Mouse (Mus musculus) gastrocnemius, postnatal 4 days (tissue): Measurements from ENCODE around the gene Ckb. TPM values are rescaled to one million over a fixed set of nuclear protein-coding genes. Genes with fewer than 3 reads are reported as not detected.
"Not testable (repeated sequence)": the region's sequence is repeated elsewhere in the genome, so short reads cannot be mapped to it uniquely, and the experiment has no call there.

ENCODE experiments used
- DNase-seq, 2 experiments: peaks; one replicate each; pipeline ENCODE4 v3.0.0; 2021 to 2022; ENCODE audit warnings: low spot score in 2 of 2, mixed read lengths in 2 of 2
- long read RNA-seq, 2 experiments: library from polyadenylated mRNA; stranded (forward); transcript quantifications; one replicate each; pipeline ENCODE4 v2.0.0; 2021
- total RNA-seq, 2 experiments: library from RNA; stranded (reverse); gene quantifications; 2 replicates each; pipeline ENCODE4 v1.2.3; 2021

The Ckb gene
- 10 to 100 TPM; 48.6 to 61.8 TPM for total RNA-seq
- long read RNA-seq, experiment 1, transcript Ckb-201 (8 exons, 1,472 nt) = major isoform, 76 of 88 reads
- long read RNA-seq, experiment 1, partial matches to known transcripts = 4 of 88 reads
- long read RNA-seq, experiment 1, other reads (novel, unspliced or antisense) = 5 of 88 reads
- long read RNA-seq, experiment 2, transcript Ckb-201 (8 exons, 1,472 nt) = major isoform, 107 of 128 reads
- long read RNA-seq, experiment 2, partial matches to known transcripts = 6 of 128 reads
- long read RNA-seq, experiment 2, other reads (novel, unspliced or antisense) = 14 of 128 reads

DNA sequence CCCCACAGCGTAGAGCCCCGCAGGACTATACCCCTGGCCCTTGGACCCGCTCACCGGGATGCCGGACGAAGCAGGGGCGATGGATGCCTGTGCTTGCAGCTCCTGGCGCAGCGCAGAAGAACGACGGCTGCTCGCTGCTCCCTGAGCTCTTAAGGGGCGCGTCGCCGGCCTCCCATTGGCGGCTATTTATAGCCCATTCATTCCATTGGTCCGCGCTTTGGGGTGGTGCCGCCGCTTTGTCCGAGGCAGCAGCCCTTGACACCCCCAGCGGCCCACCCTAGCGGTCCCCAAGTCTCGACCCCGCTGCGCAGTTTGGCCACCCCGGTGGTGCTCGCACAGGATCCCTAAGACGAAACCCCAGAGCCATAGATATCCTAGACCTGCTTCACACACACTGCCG, at the start of gene Ckb:
TSS of gene Ckb (minus strand) at position 163 of the 400 bp plus-strand sequence.
- peak in 1 of 2 experiments; percentile 79 for DNase-seq

GRCm38 (mm10) chr12:111720222-111720621, 48.1 kb upstream of the Ckb start:
- no peak for DNase-seq

DNA sequence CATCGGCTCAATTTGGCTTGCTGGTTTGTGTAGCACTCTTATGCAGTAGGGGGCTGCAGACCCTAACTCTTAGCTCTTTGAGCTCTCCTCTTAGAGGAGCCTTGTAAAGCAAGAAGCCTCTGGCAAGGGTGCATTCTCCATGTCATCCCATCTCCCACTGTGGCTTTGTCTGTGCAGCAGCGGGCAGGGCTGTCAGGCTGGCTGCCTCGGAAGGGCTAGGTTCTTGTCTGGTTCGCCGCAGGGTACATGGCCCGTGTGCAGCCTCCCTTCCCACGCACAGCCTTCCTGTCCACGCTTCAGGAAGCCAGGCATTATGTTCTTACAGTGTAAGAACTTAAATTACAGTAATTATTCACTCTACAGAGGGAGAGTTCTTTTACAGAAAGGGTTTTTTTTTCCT, 46.5 kb upstream of the Ckb start:
- no peak for DNase-seq

- DNase-seq = no peak
Observed at GRCm38 (mm10) chr12:111716505-111716904, 44.4 kb upstream of the Ckb start.

- not testable (repeated sequence) for DNase-seq
Observed at GRCm38 (mm10) chr12:111713880-111714279, 41.7 kb upstream of the Ckb start.

DNA sequence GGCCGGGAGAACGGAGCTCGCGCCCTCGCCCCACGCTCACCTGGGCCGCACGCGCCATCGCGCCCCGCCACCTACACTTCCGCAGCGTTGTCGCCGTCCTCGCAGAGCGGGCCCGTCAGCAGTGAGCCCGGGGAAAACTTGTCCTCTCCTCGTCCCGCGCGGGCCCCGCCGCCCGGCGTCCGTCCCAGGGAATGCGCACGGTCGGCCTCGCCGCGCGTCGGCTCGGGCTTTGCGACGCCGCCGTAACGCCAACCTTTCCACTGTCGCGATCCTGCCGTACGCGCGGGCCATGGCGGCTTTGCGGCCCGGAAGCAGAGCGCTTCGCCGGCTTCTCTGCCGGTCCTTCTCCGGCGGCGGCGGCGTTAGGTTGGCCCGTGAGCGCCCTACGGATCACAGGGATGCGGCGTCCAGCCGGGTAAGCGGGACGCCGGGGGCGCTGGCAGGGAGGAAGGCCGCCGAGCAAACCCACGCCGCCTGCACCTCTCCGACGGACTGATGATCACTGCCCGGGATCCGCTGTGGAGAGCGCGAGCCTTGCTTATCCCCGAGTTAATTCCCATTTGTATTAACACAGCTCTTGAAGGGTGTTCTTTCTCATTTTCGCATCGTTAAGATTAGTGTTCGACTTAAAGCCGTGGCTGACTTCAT, 41.0 kb upstream of the Ckb start, which contains the start of the genes Bag5 and Apopt1:
TSS of gene Bag5 (minus strand) at position 254 of the 648 bp plus-strand sequence.
TSS of gene Apopt1 (plus strand) at position 258 of the 648 bp plus-strand sequence.
- peak; percentile 87 to 92 for DNase-seq

GRCm38 (mm10) chr12:111712476-111712875, 40.3 kb upstream of the Ckb start:
- no peak for DNase-seq

DNA sequence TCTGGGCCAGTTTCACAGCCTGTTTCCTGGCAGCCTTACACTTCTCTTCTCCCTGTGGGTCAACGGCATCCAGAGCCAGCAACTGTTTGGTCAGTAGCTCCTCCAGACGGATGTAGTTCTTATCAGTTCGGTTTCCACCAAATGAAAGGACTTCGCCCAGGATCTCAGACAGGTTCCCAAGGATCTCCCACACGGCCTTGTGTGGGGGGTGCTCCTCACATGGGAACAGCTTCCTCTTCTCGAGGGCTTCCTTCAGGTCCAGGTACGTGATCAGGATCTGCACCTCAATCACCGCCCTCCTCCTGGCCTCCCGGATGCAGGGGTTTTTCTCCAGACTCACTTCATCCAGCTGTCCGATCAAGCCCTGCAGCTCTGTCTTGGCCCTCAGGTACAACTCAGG, 38.0 kb upstream of the Ckb start:
- no peak for DNase-seq

GRCm38 (mm10) chr12:111708181-111708580, 36.0 kb upstream of the Ckb start:
- DNase-seq = peak in 1 of 2 experiments; percentile 53

DNA sequence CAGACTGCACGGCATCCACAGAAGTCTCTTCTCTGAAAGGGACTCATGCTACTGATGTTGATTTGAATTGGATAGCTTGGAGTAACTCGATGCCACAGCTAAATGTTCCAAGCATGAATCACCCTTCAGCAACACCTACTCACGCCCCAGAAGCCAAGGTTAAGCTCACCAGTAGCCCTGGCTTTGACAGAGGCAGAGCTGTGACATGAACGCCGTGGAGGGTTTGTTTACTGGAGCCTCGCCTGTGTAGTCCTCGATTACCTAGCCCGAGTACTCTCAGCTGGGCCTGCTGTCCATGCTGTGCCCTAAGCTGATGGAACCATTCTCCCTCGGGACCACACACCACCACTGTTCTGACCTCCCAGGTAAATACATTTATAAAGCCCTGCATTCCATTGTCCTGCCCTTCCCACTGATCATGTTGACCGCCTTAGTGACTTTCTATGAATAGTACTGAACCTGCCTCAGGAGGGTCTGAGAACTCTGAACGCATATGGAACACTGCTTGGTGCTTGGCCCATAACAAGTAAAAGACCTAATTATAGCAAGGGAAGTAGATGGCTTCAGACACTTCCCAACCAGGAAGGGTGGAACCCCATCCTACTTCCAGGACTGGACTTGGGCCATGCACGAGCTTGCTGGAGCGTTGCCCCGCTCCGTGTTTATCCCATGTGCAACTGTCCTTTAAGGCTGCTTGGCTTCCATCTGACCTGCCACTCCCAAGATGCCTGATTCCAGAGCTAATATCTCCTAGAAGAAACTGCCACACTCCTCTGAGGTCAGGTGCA, 33.2 kb upstream of the Ckb start:
- peak; percentile 64 to 79 for DNase-seq

- DNase-seq = peak in 1 of 2 experiments; percentile 83
Observed at GRCm38 (mm10) chr12:111704609-111705008, 32.5 kb upstream of the Ckb start.

DNA sequence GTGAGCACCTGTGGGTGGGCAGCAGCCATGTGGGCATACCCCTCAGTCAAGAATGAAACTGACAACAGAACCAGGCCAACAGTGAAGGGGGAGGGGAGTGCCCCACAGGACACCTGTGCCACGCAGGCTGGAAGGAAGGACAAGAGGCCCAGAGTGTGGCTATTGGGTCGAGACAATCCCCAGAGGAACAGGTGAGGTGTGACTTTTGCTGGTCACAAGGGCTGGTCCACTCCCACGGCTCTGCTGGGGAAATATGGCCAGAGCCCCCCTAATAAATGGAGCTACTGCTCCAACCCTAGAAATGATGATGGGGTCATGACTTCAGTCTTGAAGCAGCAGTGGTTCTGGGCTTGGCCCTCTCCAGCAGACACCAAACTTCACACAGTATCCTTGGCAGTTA, 31.2 kb upstream of the Ckb start:
- no peak for DNase-seq

DNA sequence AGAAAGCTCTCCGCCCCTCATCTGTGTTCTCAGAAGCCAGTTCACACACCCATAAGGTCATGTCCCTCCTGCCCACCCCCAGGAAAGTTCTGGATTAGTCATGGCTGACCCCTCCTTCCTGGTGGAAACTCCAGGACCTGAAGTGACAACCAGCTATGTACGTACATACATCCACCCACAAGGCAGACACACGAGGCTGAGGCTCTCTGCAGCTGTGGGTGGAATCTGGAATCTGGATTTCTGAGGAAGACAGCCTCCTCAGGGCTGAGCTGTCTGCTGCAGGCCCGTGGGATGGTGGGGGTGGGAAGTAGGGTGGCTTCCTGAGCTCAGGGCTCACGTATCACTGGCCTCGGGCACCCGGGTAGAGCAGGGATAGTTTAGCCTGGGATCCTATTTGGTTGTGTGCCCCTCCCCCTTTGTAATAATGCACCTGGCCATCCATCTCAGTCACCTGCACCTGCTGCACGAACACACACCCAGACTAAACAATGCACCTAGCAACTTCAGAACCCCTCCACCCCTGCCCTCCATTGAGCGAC, 28.9 kb upstream of the Ckb start:
- DNase-seq = no peak

GRCm38 (mm10) chr12:111699542-111699941, 27.4 kb upstream of the Ckb start:
- DNase-seq = no peak

- no peak for DNase-seq
Observed at GRCm38 (mm10) chr12:111698346-111698913, 26.3 kb upstream of the Ckb start.

DNA sequence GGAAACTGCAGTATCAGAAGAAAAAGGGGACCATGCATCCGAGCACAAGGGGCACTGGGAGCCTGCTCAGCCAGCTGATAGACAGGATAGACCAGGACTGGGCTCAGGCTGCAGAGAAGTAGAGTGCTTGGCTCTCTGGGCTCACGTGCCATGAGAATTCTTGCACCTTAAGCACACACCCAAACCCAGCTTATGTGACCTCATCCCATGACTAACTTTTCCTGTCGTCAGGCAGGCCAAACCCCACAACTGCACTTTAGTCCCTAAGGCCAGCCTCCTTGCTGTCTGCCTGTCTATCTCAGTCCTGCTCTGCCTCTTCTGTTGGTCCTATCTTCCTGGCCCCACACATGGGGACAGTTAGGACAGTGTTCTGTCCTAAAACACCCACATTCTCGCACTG, 25.6 kb upstream of the Ckb start:
- DNase-seq = no peak

GRCm38 (mm10) chr12:111696239-111696638, 24.1 kb upstream of the Ckb start:
- DNase-seq = peak in 1 of 2 experiments; percentile 76

DNA sequence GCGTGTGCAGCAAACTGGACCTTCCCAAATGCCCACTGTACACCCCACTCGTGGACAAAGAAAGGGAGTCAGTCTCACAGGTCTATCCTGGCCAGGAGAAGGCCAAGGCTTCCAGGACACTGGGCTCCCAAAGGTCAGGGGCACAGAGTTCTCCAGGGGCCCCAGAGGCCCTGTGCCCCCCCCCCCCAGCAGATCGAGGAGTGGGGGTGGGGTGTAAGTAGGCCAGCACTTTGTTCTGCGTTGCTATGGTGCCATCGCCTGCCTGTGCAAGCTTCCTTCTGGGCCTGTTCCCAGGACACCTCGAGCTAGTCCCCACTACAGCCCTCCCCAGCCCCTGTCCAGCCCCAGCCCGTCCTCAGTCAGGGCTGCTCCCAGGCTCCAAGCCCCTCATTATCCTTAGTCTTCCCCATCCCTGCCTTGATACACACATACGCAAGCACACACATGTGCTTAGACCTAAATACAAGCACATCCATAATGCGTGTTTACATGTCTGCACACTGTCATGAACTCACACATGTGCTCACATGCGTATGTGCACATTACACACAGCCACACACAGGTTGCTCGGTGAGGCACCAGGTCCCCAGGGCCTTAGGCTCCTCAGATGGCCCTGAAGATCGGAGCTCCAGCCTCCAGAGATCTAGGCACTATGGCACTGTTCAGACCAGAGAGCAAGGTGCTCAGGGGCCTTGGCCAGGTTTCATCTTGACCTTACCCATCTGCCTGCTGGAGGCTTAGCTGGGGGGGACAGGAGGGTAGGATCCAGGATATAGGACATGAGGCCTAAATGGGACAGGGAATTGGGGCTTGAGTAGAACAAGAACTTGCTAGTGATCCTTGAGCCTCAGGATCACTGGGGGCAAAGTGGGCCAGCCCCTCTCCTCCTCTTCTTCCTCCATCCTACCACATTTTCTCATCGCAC, 23.0 kb upstream of the Ckb start:
- DNase-seq = no peak

DNA sequence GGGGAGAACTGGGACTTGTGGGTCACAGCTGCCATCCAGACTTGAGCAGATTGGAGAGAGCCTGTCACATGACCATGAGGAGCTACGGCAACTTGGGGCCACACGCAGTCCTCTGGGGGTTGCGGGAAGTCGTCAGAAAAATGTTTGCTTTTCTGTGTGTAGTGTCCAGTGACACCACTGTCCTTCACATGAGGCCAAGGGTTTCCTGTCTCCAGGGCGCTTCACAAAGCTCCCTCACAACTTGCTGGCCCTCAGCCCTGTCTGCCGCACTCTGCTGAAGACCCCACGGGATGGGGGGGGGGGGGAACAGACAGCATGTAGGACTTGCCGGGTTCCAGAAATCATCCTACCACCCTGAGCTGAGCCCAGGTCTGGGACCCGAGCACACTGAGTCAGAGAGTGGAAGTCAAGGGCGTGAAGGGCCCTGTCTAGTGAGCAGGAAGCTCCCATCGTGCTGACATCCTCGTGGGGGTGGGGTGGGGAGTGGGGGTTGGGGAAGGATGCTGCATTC, 22.2 kb upstream of the Ckb start:
- no peak for DNase-seq
